Mouse (Mus musculus) thymus, postnatal 14 days (tissue): ENCODE measurements around the gene Tbc1d16.

Source experiments
- DNase-seq: peaks from one replicate; pipeline ENCODE4 v3.0.0; 2021

The Tbc1d16 gene

DNA sequence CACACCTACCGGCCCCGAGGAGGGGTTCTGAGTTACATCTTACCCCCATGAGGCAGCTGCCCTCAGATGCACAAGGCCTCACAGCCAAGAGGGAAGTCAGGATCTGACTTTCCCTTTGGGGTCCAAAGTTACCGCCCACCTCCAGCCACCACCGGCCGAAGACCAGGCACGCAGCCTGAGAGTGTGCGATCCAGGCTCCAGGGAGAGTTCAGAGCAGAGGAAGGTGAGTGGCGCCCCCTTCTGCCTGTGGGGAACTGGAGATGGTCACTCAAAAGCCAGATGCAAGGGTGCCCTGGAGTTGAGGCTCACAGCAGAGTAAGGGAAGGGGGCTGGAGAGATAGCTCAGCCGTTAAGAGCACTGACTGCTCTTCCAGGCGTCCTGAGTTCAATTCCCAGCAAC, 22.6 kb downstream of the Tbc1d16 start:
- DNase-seq = no peak

- peak; percentile 43 for DNase-seq
Measured at GRCm38 (mm10) chr11:119203423-119203822, 24.9 kb downstream of the Tbc1d16 start.

GRCm38 (mm10) chr11:119199233-119199601, 29.1 kb downstream of the Tbc1d16 start:
- no peak for DNase-seq

- DNase-seq = peak; percentile 62
Measured at GRCm38 (mm10) chr11:119198564-119199232, 29.6 kb downstream of the Tbc1d16 start.

DNA sequence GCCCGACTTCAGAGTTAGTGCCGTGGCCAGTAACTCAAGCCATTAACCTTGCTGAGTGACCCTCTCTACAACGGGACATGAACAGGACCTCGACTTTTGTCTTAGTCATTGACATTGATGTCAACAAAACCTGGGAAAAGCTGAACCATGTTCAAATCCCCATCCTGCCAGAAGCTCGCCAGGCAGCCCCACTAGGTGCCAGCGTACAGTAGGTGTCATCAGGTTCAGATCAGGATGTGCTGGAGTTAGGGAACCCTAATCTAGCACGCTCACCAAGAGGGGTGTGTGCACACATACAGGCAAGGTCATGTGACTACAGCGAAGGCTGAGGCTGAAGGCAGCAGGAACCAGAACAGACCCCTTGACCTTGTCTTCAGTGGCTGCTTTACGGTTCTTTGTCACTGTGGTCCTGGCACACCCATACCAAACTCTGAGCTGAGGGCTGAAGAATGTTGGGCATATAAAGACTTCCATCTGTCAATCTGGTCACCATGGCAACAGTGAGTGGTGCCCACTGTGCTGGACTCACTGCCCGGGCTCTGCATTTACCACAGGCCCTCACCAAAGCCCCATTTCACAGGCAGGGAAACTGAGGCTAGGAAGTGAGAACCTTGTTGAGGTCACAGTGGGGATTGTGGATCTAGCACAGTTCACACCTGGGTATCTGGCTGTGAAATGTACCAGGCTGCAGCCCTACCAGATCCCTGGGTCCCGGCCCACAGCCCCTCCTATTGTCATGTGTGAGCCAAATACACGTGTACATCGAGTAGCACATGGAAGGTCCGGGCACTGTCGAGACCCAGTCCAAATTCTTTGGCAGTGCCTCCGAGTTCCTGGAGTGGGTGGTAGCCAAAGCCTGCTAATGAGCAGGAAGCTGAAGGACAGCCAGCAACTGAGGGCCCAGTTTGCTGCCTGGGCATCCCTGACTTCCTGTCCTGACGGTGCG, 30.4 kb downstream of the Tbc1d16 start:
- DNase-seq = no peak

DNA sequence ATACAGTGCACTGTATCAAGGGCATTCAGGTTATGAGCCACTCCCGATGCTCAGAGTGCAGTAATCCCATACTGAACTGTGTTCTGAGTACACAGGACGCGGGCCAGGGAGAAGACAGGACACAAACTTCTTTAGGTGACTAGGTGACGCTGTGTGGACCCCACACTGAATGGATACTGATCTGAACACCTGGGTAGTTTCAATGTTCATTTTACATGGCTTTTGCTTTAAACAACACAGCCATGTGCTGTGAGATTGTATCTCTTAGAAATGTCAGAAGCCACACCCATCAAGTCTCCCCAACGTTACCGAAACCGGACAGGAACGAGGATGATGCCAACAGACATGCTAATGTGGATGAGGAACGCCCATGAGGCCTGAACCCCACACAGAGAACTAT, 35.7 kb downstream of the Tbc1d16 start:
- no peak for DNase-seq

- no peak for DNase-seq
Measured at GRCm38 (mm10) chr11:119192176-119192575, 36.1 kb downstream of the Tbc1d16 start.

- no peak for DNase-seq
Measured at GRCm38 (mm10) chr11:119191606-119192081, 36.7 kb downstream of the Tbc1d16 start.

DNA sequence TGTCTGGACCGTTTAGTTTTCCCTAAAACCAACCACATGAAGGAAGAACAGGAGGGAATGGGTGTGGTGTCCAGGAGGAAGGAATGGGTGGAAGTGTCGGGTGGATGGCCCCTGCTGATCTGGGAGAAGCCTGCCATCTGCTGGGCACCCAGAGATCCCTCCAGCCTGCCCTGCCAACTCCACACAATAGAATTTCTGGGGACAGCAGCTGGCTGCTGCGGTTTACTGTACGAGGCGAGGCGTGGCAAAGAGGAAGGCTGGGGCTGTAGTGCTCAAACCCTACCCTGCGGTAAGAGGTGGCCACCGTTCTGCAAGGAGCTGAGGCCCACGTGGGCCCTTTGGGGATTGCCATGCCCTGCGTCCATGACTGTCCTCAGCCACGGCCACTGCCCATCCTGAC, 37.8 kb downstream of the Tbc1d16 start:
- DNase-seq = peak; percentile 76

- DNase-seq = no peak
Measured at GRCm38 (mm10) chr11:119189319-119189718, 39.0 kb downstream of the Tbc1d16 start.

- DNase-seq = no peak
Measured at GRCm38 (mm10) chr11:119188389-119188788, 39.9 kb downstream of the Tbc1d16 start.

- no peak for DNase-seq
Measured at GRCm38 (mm10) chr11:119187800-119188197, 40.5 kb downstream of the Tbc1d16 start.

- DNase-seq = peak; percentile 79
Measured at GRCm38 (mm10) chr11:119186989-119187799, 41.1 kb downstream of the Tbc1d16 start.

GRCm38 (mm10) chr11:119186381-119186780, 41.9 kb downstream of the Tbc1d16 start:
- no peak for DNase-seq

- DNase-seq = no peak
Measured at GRCm38 (mm10) chr11:119183684-119184310, 44.5 kb downstream of the Tbc1d16 start.

- DNase-seq = no peak
Measured at GRCm38 (mm10) chr11:119181861-119182395, 46.4 kb downstream of the Tbc1d16 start.

DNA sequence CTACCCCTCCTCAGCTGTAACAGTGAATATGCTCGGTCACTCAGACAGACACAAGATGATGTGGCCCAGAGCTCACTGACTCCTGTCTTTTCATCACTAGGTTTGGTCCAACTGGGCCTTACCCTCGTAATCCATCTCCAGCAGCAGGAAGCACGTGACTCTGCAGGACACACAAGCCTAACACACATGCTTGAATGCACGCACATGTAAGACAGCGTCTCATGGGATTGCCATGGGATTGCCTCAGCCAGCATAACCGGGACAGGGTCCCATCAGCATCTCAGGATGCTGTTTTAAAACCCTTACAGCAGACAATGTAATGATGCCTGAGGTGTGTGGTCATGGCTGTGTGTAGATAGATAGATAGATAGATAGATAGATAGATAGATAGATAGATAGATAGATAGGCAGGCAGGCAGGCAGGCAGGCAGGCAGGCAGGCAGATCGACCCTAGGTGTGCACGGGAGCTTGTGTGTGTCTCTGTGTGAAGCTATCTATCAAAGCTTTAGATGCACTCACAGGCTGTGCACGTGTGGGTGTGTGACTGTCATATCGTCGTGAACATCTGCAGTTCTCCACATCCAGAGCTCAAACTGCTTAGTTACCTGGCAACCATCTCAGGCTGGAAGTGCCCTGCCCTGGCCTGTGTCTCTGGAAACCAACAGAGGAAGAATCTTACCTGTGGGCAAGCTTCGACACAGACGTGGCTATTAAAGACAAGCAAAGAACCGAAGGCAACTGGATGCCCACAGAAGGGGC, 47.3 kb downstream of the Tbc1d16 start:
- DNase-seq = no peak

GRCm38 (mm10) chr11:119178317-119178716, 50.0 kb downstream of the Tbc1d16 start:
- DNase-seq = no peak

GRCm38 (mm10) chr11:119176389-119177179, 51.7 kb downstream of the Tbc1d16 start:
- no peak for DNase-seq

GRCm38 (mm10) chr11:119171588-119171987, 56.7 kb downstream of the Tbc1d16 start:
- DNase-seq = no peak

DNA sequence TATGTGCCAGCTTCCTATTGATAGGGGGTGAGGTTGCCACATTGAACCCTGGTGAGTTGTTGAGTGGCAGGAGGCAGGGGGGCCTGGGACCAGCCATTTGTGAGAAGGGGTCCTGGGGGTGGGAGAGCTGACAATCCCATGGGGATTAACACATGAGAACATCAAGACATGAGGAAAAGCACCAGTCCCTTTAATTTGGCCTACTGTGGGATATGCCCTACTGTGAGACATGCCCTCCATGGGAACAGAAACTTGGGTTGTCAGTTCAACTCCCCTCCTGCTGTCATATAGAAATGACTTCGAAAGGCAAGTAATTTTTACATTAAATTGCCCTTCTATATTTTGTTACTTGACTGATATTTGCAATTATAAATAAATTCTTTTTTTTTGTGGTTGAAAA, 59.4 kb downstream of the Tbc1d16 start:
- DNase-seq = no peak
